Mouse (Mus musculus) kidney, embryonic 16.5 days (tissue): ENCODE measurements at regions not wholly inside any gene's neighbourhood (a gene's known extent, or its start where the extent isn't known, plus 50 kb on each side); places are given as distances from the start of the nearest gene placed in this dataset.
A peak's percentile ranks its signal among the peaks of the same experiment; 100 is the strongest.

Source experiments
- ATAC-seq: fragments of 200-750 bp; cut with Nextera tagmentation; 2 replicates; pipeline ENCODE4 v1.8.0; 2017; ENCODE audit warnings: moderate TSS enrichment; ENCODE audit not compliant: low FRiP score, low TSS enrichment
- H3K27ac ChIP-seq: fragments of 300-500 bp; sonication (generic); 2 replicates; pipeline ENCODE4 v1.5.1; 2014; ENCODE audit warnings: low read length
- H3K27me3 ChIP-seq: fragments of 300-500 bp; sonication (generic); 2 replicates; pipeline ENCODE4 v1.6.1; 2014; ENCODE audit warnings: low read length, control low read depth, mixed read lengths; ENCODE audit not compliant: insufficient read depth
- H3K36me3 ChIP-seq: fragments of 300-500 bp; sonication (generic); 2 replicates; pipeline ENCODE4 v1.6.1; 2014; ENCODE audit warnings: low read length, control low read depth, mixed read lengths; ENCODE audit not compliant: insufficient read depth
- H3K4me1 ChIP-seq: fragments of 300-500 bp; sonication (generic); 2 replicates; pipeline ENCODE4 v1.6.1; 2014; ENCODE audit warnings: low read length, control low read depth, mixed read lengths; ENCODE audit not compliant: insufficient read depth
- H3K4me2 ChIP-seq: fragments of 300-500 bp; sonication (generic); replicated peaks from 2 replicates; pipeline ENCODE4 v1.6.1; 2014; ENCODE audit warnings: low read depth, low read length
- H3K4me3 ChIP-seq: fragments of 300-500 bp; sonication (generic); 2 replicates; pipeline ENCODE4 v1.5.1; 2014; ENCODE audit warnings: mild to moderate bottlenecking, low read length
- H3K9ac ChIP-seq: fragments of 300-500 bp; sonication (generic); replicated peaks from 2 replicates; pipeline ENCODE4 v1.6.1; 2014; ENCODE audit warnings: low read length
- H3K9me3 ChIP-seq: fragments of 300-500 bp; sonication (generic); 2 replicates; pipeline ENCODE4 v1.6.1; 2016; ENCODE audit warnings: low read length, control low read depth
- whole genome bisulfite sequencing: fragments of 180-500 bp; shearing (Covaris S2); extraction: QIAGEN DNeasy Blood & Tissue Kit; methylation state at CpG from one replicate; pipeline ENCODE4 v1.1.7; 2014; 5-methylcytosine and 5-hydroxymethylcytosine counted together

GRCm38 (mm10) chr12:51045020-51045419 lies 302.8 kb upstream of the G2e3 start:
- Histone ChIP-seq H3K9me3 (no peaks in the 10 kb centered on the region), H3K4me3 (no peak overlapping the region), H3K4me2 (no peak overlapping the region), H3K9ac (no peak overlapping the region), H3K4me1 (peaks cover 6% of the 10 kb centered on the region; the same call in 1 of the 2 replicates), H3K27ac (no peak overlapping the region), H3K36me3 (no peaks in the 10 kb centered on the region), H3K27me3 (no peaks in the 10 kb centered on the region)
- 39% methylated on average over 1 of the region's 1 CpGs for whole genome bisulfite sequencing
- no peak for ATAC-seq

- no peak overlapping the region for H3K27ac ChIP-seq
- no peaks in the 10 kb centered on the region for H3K9me3 ChIP-seq
- WGBS, result 81% methylated on average over 2 of the region's 2 CpGs
- no peaks in the 10 kb centered on the region for H3K4me1 ChIP-seq
- H3K9ac ChIP-seq, result no peak overlapping the region
- no peaks in the 10 kb centered on the region for H3K27me3 ChIP-seq
- H3K4me2 ChIP-seq, result no peak overlapping the region
- no peaks in the 10 kb centered on the region for H3K36me3 ChIP-seq
- no peak for ATAC-seq
- no peak overlapping the region for H3K4me3 ChIP-seq
These were observed 315.7 kb upstream of the G2e3 start for GRCm38 (mm10) chr12:51032193-51032592.

GRCm38 (mm10) chr12:51028601-51029174 lies 319.2 kb upstream of the G2e3 start:
- Histone ChIP-seq H3K27ac (no peak overlapping the region), H3K4me1 (no peaks in the 10 kb centered on the region), H3K27me3 (no peaks in the 10 kb centered on the region), H3K4me2 (no peak overlapping the region), H3K9me3 (no peaks in the 10 kb centered on the region), H3K36me3 (no peaks in the 10 kb centered on the region), H3K9ac (no peak overlapping the region), H3K4me3 (no peak overlapping the region)
- ATAC-seq, result no peak
- WGBS, result 53% methylated on average over 10 of the region's 10 CpGs

- ATAC-seq, result no peak
These were observed 321.8 kb upstream of the G2e3 start for GRCm38 (mm10) chr12:51026046-51026445.

GRCm38 (mm10) chr12:51025531-51025930 lies 322.3 kb upstream of the G2e3 start:
- Histone ChIP-seq H3K36me3 (no peaks in the 10 kb centered on the region), H3K27ac (no peak overlapping the region), H3K9me3 (no peaks in the 10 kb centered on the region), H3K4me2 (no peak overlapping the region), H3K9ac (no peak overlapping the region), H3K4me3 (no peak overlapping the region), H3K27me3 (no peaks in the 10 kb centered on the region), H3K4me1 (no peaks in the 10 kb centered on the region)
- WGBS, result 78% methylated on average over 3 of the region's 3 CpGs
- ATAC-seq, result no peak

More at GRCm38 (mm10) chr12:51026046-51026445, 321.8 kb upstream of the G2e3 start:
- 83% methylated on average over 5 of the region's 5 CpGs for WGBS
- Histone ChIP-seq H3K36me3 (no peaks in the 10 kb centered on the region), H3K4me1 (no peaks in the 10 kb centered on the region), H3K27me3 (no peaks in the 10 kb centered on the region), H3K4me3 (no peak overlapping the region), H3K27ac (no peak overlapping the region), H3K9ac (no peak overlapping the region), H3K4me2 (no peak overlapping the region), H3K9me3 (no peaks in the 10 kb centered on the region)

GRCm38 (mm10) chr12:51024057-51024743 lies 323.7 kb upstream of the G2e3 start:
- 87% methylated on average over 3 of the region's 3 CpGs for WGBS

GRCm38 (mm10) chr12:51018185-51018584 lies 329.7 kb upstream of the G2e3 start:
- H3K36me3 ChIP-seq, result no peaks in the 10 kb centered on the region
- H3K4me1 ChIP-seq, result no peaks in the 10 kb centered on the region
- H3K27ac ChIP-seq, result no peak overlapping the region
- H3K4me2 ChIP-seq, result no peak overlapping the region
- WGBS, result 90% methylated on average over 5 of the region's 5 CpGs
- ATAC-seq, result no peak
- no peak overlapping the region for H3K4me3 ChIP-seq
- no peak overlapping the region for H3K9ac ChIP-seq
- no peaks in the 10 kb centered on the region for H3K27me3 ChIP-seq
- no peaks in the 10 kb centered on the region for H3K9me3 ChIP-seq

More at GRCm38 (mm10) chr12:51024057-51024743, 323.7 kb upstream of the G2e3 start:
- H3K36me3 ChIP-seq, result no peaks in the 10 kb centered on the region
- H3K4me3 ChIP-seq, result no peak overlapping the region
- no peaks in the 10 kb centered on the region for H3K4me1 ChIP-seq
- no peak overlapping the region for H3K27ac ChIP-seq
- H3K4me2 ChIP-seq, result no peak overlapping the region
- H3K9me3 ChIP-seq, result no peaks in the 10 kb centered on the region
- H3K27me3 ChIP-seq, result no peaks in the 10 kb centered on the region
- peak; percentile 69; the same call in 1 of the 2 replicates for ATAC-seq
- H3K9ac ChIP-seq, result no peak overlapping the region

GRCm38 (mm10) chr12:51016081-51016480 lies 331.8 kb upstream of the G2e3 start:
- ATAC-seq, result no peak
- H3K27me3 ChIP-seq, result no peaks in the 10 kb centered on the region
- no peak overlapping the region for H3K4me2 ChIP-seq
- 92% methylated on average over 6 of the region's 6 CpGs for WGBS
- H3K9ac ChIP-seq, result no peak overlapping the region
- no peak overlapping the region for H3K4me3 ChIP-seq
- no peaks in the 10 kb centered on the region for H3K4me1 ChIP-seq
- H3K9me3 ChIP-seq, result no peaks in the 10 kb centered on the region
- H3K27ac ChIP-seq, result no peak overlapping the region
- no peaks in the 10 kb centered on the region for H3K36me3 ChIP-seq

- Histone ChIP-seq H3K4me2 (no peak overlapping the region), H3K36me3 (no peaks in the 10 kb centered on the region), H3K9ac (no peak overlapping the region), H3K27ac (no peak overlapping the region), H3K4me1 (no peaks in the 10 kb centered on the region), H3K9me3 (no peaks in the 10 kb centered on the region), H3K4me3 (no peak overlapping the region), H3K27me3 (no peaks in the 10 kb centered on the region)
- WGBS, result 88% methylated on average over 4 of the region's 4 CpGs
- ATAC-seq, result no peak
These were observed 338.2 kb upstream of the G2e3 start for GRCm38 (mm10) chr12:51009644-51010043.
